Mouse (Mus musculus): ENCODE results near the gene Adam17.

The Adam17 gene

GRCm38 (mm10) chr12:21312201-21312600, 61.2 kb downstream of the Adam17 start:
- no peak for DNase-seq (ENCODE audit: low spot score)

GRCm38 (mm10) chr12:21306721-21307120, 66.7 kb downstream of the Adam17 start:
- DNase-seq (ENCODE audit: low spot score): no peak

- DNase-seq (ENCODE audit: low spot score): no peak
Measured at GRCm38 (mm10) chr12:21305741-21306140, 67.7 kb downstream of the Adam17 start.

GRCm38 (mm10) chr12:21302361-21302783, 71.1 kb downstream of the Adam17 start:
- no peak for DNase-seq (ENCODE audit: low spot score)

GRCm38 (mm10) chr12:21301932-21302331, 71.5 kb downstream of the Adam17 start:
- no peak for DNase-seq (ENCODE audit: low spot score)

GRCm38 (mm10) chr12:21301324-21301723, 72.1 kb downstream of the Adam17 start:
- no peak for DNase-seq (ENCODE audit: low spot score)

GRCm38 (mm10) chr12:21298856-21299255, 74.6 kb downstream of the Adam17 start:
- no peak for DNase-seq (ENCODE audit: low spot score)

GRCm38 (mm10) chr12:21289651-21290050, 83.8 kb downstream of the Adam17 start:
- DNase-seq (ENCODE audit: low spot score): no peak

- no peak for DNase-seq (ENCODE audit: low spot score)
Measured at GRCm38 (mm10) chr12:21288716-21289395, 84.6 kb downstream of the Adam17 start.

GRCm38 (mm10) chr12:21286712-21287650, 86.5 kb downstream of the Adam17 start:
- peak; percentile 29 for DNase-seq (ENCODE audit: low spot score)

GRCm38 (mm10) chr12:21286243-21286622, 87.2 kb downstream of the Adam17 start, which contains the start of gene Itgb1bp1:
Gene Itgb1bp1, minus strand, starts transcription at chr12:21286284.
- DNase-seq (ENCODE audit: low spot score): peak; percentile 99

- DNase-seq (ENCODE audit: low spot score): no peak
Measured at GRCm38 (mm10) chr12:21285508-21286242, 87.8 kb downstream of the Adam17 start.

- no peak for DNase-seq (ENCODE audit: low spot score)
Measured at GRCm38 (mm10) chr12:21284761-21285441, 88.5 kb downstream of the Adam17 start, which contains the start of gene Cpsf3. Gene Cpsf3, plus strand, starts transcription at chr12:21285391.

- DNase-seq (ENCODE audit: low spot score): no peak
Measured at GRCm38 (mm10) chr12:21277352-21277864, 96.0 kb downstream of the Adam17 start.

GRCm38 (mm10) chr12:21274446-21274845, 99.0 kb downstream of the Adam17 start:
- no peak for DNase-seq (ENCODE audit: low spot score)
